Mouse (Mus musculus): ENCODE measurements around the gene Id1. TPM values are rescaled to one million over a fixed set of nuclear protein-coding genes. Genes with fewer than 3 reads are reported as not detected.

Gene Id1
- polyA plus RNA-seq, 1 experiment from 2014 or later = 61.1 TPM

GRCm38 (mm10) chr2:152766387-152767123 lies 30.5 kb downstream of the Id1 start:
- Histone ChIP-seq H3K36me3 (ENCODE audit: control insufficient read depth, insufficient read depth, low read length) (no peaks in the 10 kb centered on the region), H3K27ac (replicated peaks in 1 of 2; ENCODE audit: control insufficient read depth in 1 of 2, insufficient read depth in 1 of 2, low read depth in 2 of 2, low read length in 2 of 2) (peak overlapping the region in 1 of 2 experiments; percentile 28; a peak in 1 of 4 replicates), H3K4me1 (ENCODE audit: control insufficient read depth in 2 of 2, insufficient read depth in 2 of 2, low read length in 2 of 2) (peaks cover 19 to 26% of the 10 kb centered on the region in 2 experiments), H3K9me3 (ENCODE audit: control insufficient read depth, low read length) (no peaks in the 10 kb centered on the region), H3K9ac (ENCODE audit: low read length) (peak overlapping the region; percentile 34; the same call in 1 of the 2 replicates), H3K4me2 (ENCODE audit: low read length) (peak overlapping the region; percentile 43), H3K27me3 (ENCODE audit: control insufficient read depth, insufficient read depth, low read length) (no peaks in the 10 kb centered on the region), H3K4me3 (ENCODE audit: control insufficient read depth in 1 of 2, insufficient read depth in 1 of 2, low read depth in 1 of 2, low read length in 2 of 2) (no peak overlapping the region)
- WGBS = 12% methylated on average over 25 of the region's 25 CpGs
- peak; percentile 15; the same call in 1 of the 2 replicates for ATAC-seq (ENCODE audit: insufficient number of reproducible peaks, insufficient read depth, low FRiP score, low read depth)

GRCm38 (mm10) chr2:152767618-152768271 lies 31.7 kb downstream of the Id1 start:
- no peak overlapping the region for H3K9ac ChIP-seq (ENCODE audit: low read length)
- no peaks in the 10 kb centered on the region for H3K9me3 ChIP-seq (ENCODE audit: control insufficient read depth, low read length)
- no peak overlapping the region for H3K4me2 ChIP-seq (ENCODE audit: low read length)
- no peak for ATAC-seq (ENCODE audit: insufficient number of reproducible peaks, insufficient read depth, low FRiP score, low read depth)
- no peaks in the 10 kb centered on the region for H3K36me3 ChIP-seq (ENCODE audit: control insufficient read depth, insufficient read depth, low read length)
- no peak overlapping the region for H3K4me3 ChIP-seq (ENCODE audit: control insufficient read depth in 1 of 2, insufficient read depth in 1 of 2, low read depth in 1 of 2, low read length in 2 of 2)
- no peak overlapping the region for H3K27ac ChIP-seq (replicated peaks in 1 of 2; ENCODE audit: control insufficient read depth in 1 of 2, insufficient read depth in 1 of 2, low read depth in 2 of 2, low read length in 2 of 2)
- no peaks in the 10 kb centered on the region for H3K27me3 ChIP-seq (ENCODE audit: control insufficient read depth, insufficient read depth, low read length)
- H3K4me1 ChIP-seq (ENCODE audit: control insufficient read depth in 2 of 2, insufficient read depth in 2 of 2, low read length in 2 of 2) = peaks cover 19 to 26% of the 10 kb centered on the region in 2 experiments
- 55% methylated on average over 12 of the region's 12 CpGs for WGBS

- ATAC-seq (ENCODE audit: insufficient number of reproducible peaks, insufficient read depth, low FRiP score, low read depth) = no peak
- Histone ChIP-seq H3K9ac (ENCODE audit: low read length) (no peak overlapping the region), H3K4me2 (ENCODE audit: low read length) (no peak overlapping the region), H3K27ac (replicated peaks in 1 of 2; ENCODE audit: control insufficient read depth in 1 of 2, insufficient read depth in 1 of 2, low read depth in 2 of 2, low read length in 2 of 2) (no peak overlapping the region), H3K4me1 (ENCODE audit: control insufficient read depth in 2 of 2, insufficient read depth in 2 of 2, low read length in 2 of 2) (peaks cover 9 to 15% of the 10 kb centered on the region in 2 experiments), H3K9me3 (ENCODE audit: control insufficient read depth, low read length) (no peaks in the 10 kb centered on the region), H3K27me3 (ENCODE audit: control insufficient read depth, insufficient read depth, low read length) (no peaks in the 10 kb centered on the region), H3K36me3 (ENCODE audit: control insufficient read depth, insufficient read depth, low read length) (no peaks in the 10 kb centered on the region), H3K4me3 (ENCODE audit: control insufficient read depth in 1 of 2, insufficient read depth in 1 of 2, low read depth in 1 of 2, low read length in 2 of 2) (no peak overlapping the region)
- WGBS = 53% methylated on average over 7 of the region's 7 CpGs
These were observed 33.6 kb downstream of the Id1 start for GRCm38 (mm10) chr2:152769677-152770076.

- WGBS = 82% methylated on average over 9 of the region's 9 CpGs
- Histone ChIP-seq H3K4me3 (ENCODE audit: control insufficient read depth in 1 of 2, insufficient read depth in 1 of 2, low read depth in 1 of 2, low read length in 2 of 2) (no peak overlapping the region), H3K4me1 (ENCODE audit: control insufficient read depth in 2 of 2, insufficient read depth in 2 of 2, low read length in 2 of 2) (peaks cover 1 to 3% of the 10 kb centered on the region in 2 experiments; a peak in 2 of 4 replicates), H3K4me2 (ENCODE audit: low read length) (no peak overlapping the region), H3K9me3 (ENCODE audit: control insufficient read depth, low read length) (no peaks in the 10 kb centered on the region), H3K27ac (replicated peaks in 1 of 2; ENCODE audit: control insufficient read depth in 1 of 2, insufficient read depth in 1 of 2, low read depth in 2 of 2, low read length in 2 of 2) (no peak overlapping the region), H3K9ac (ENCODE audit: low read length) (no peak overlapping the region), H3K36me3 (ENCODE audit: control insufficient read depth, insufficient read depth, low read length) (no peaks in the 10 kb centered on the region), H3K27me3 (ENCODE audit: control insufficient read depth, insufficient read depth, low read length) (no peaks in the 10 kb centered on the region)
- ATAC-seq (ENCODE audit: insufficient number of reproducible peaks, insufficient read depth, low FRiP score, low read depth) = no peak
These were observed 35.5 kb downstream of the Id1 start for GRCm38 (mm10) chr2:152771571-152771970.

- H3K9me3 ChIP-seq (ENCODE audit: control insufficient read depth, low read length) = no peaks in the 10 kb centered on the region
- ATAC-seq (ENCODE audit: insufficient number of reproducible peaks, insufficient read depth, low FRiP score, low read depth) = no peak
- no peak overlapping the region for H3K27ac ChIP-seq (replicated peaks in 1 of 2; ENCODE audit: control insufficient read depth in 1 of 2, insufficient read depth in 1 of 2, low read depth in 2 of 2, low read length in 2 of 2)
- H3K4me1 ChIP-seq (ENCODE audit: control insufficient read depth in 2 of 2, insufficient read depth in 2 of 2, low read length in 2 of 2) = no peaks in the 10 kb centered on the region
- no peak overlapping the region for H3K9ac ChIP-seq (ENCODE audit: low read length)
- H3K4me2 ChIP-seq (ENCODE audit: low read length) = no peak overlapping the region
- no peak overlapping the region for H3K4me3 ChIP-seq (ENCODE audit: control insufficient read depth in 1 of 2, insufficient read depth in 1 of 2, low read depth in 1 of 2, low read length in 2 of 2)
- no peaks in the 10 kb centered on the region for H3K36me3 ChIP-seq (ENCODE audit: control insufficient read depth, insufficient read depth, low read length)
- no peaks in the 10 kb centered on the region for H3K27me3 ChIP-seq (ENCODE audit: control insufficient read depth, insufficient read depth, low read length)
- WGBS = 13% methylated on average over 1 of the region's 1 CpGs
These were observed 36.2 kb downstream of the Id1 start for GRCm38 (mm10) chr2:152772231-152772630.

- Histone ChIP-seq H3K4me2 (ENCODE audit: low read length) (no peak overlapping the region), H3K27ac (replicated peaks in 1 of 2; ENCODE audit: control insufficient read depth in 1 of 2, insufficient read depth in 1 of 2, low read depth in 2 of 2, low read length in 2 of 2) (no peak overlapping the region), H3K4me1 (ENCODE audit: control insufficient read depth in 2 of 2, insufficient read depth in 2 of 2, low read length in 2 of 2) (no peaks in the 10 kb centered on the region), H3K36me3 (ENCODE audit: control insufficient read depth, insufficient read depth, low read length) (peaks cover 8% of the 10 kb centered on the region; the same call in 1 of the 2 replicates), H3K4me3 (ENCODE audit: control insufficient read depth in 1 of 2, insufficient read depth in 1 of 2, low read depth in 1 of 2, low read length in 2 of 2) (no peak overlapping the region), H3K9me3 (ENCODE audit: control insufficient read depth, low read length) (no peaks in the 10 kb centered on the region), H3K9ac (ENCODE audit: low read length) (no peak overlapping the region), H3K27me3 (ENCODE audit: control insufficient read depth, insufficient read depth, low read length) (no peaks in the 10 kb centered on the region)
- 76% methylated on average over 4 of the region's 4 CpGs for WGBS
- ATAC-seq (ENCODE audit: insufficient number of reproducible peaks, insufficient read depth, low FRiP score, low read depth) = no peak
These were observed 39.3 kb downstream of the Id1 start for GRCm38 (mm10) chr2:152775357-152775756.

GRCm38 (mm10) chr2:152776019-152776418 lies 40.0 kb downstream of the Id1 start:
- Histone ChIP-seq H3K9me3 (ENCODE audit: control insufficient read depth, low read length) (no peaks in the 10 kb centered on the region), H3K4me1 (ENCODE audit: control insufficient read depth in 2 of 2, insufficient read depth in 2 of 2, low read length in 2 of 2) (peaks cover under 1 to 1% of the 10 kb centered on the region in 2 experiments; a peak in 2 of 4 replicates), H3K4me2 (ENCODE audit: low read length) (no peak overlapping the region), H3K27me3 (ENCODE audit: control insufficient read depth, insufficient read depth, low read length) (no peaks in the 10 kb centered on the region), H3K9ac (ENCODE audit: low read length) (no peak overlapping the region), H3K27ac (replicated peaks in 1 of 2; ENCODE audit: control insufficient read depth in 1 of 2, insufficient read depth in 1 of 2, low read depth in 2 of 2, low read length in 2 of 2) (no peak overlapping the region), H3K4me3 (ENCODE audit: control insufficient read depth in 1 of 2, insufficient read depth in 1 of 2, low read depth in 1 of 2, low read length in 2 of 2) (no peak overlapping the region), H3K36me3 (ENCODE audit: control insufficient read depth, insufficient read depth, low read length) (peaks cover 15% of the 10 kb centered on the region)
- WGBS = 87% methylated on average over 3 of the region's 3 CpGs
- no peak for ATAC-seq (ENCODE audit: insufficient number of reproducible peaks, insufficient read depth, low FRiP score, low read depth)

Data from heart, embryonic 14.5 days (tissue).